Mouse (Mus musculus) heart, postnatal 0 days (tissue): ENCODE results near the gene Herc6.

ENCODE experiments used
- CTCF ChIP-seq: IDR thresholded peaks from 2 replicates; pipeline ENCODE4 v1.5.1; 2016; ENCODE audit warnings: antibody characterized with exemption, control low read depth, low read depth
- EP300 ChIP-seq: IDR thresholded peaks from 2 replicates; pipeline ENCODE4 v1.6.1; 2016; ENCODE audit warnings: antibody characterized with exemption, low read depth

DNA sequence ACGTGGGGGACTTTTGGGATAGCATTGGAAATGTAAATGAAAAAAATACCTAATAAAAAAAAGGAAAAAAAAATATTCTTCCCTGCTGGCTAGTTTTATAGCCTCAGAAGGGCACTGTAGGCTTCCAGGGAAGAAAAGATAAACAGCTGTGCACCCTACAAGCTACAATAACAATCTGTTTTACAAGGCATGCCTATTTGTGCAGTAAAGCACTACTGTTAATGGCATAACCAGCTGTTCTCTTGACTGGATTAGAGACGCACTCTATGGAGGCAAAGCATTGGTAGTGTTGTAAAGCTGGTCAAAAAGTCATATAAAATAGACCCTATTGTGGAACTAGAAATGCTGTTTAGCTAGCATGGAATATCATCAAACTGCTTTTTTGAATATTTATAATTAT lies 35.0 kb downstream of the Herc6 start:
- TF ChIP-seq EP300: no peak
- TF ChIP-seq CTCF: no peak
